Mouse (Mus musculus): ENCODE data around the gene Gm49368. TPM values are rescaled to one million over a fixed set of nuclear protein-coding genes. Genes with fewer than 3 reads are reported as not detected.
"Not testable (repeated sequence)": the region's sequence is repeated elsewhere in the genome, so short reads cannot be mapped to it uniquely, and the experiment has no call there.

Gene Gm49368
- polyA plus RNA-seq, 1 experiment: not detected

GRCm38 (mm10) chr7:128024364-128024763 is 38.1 kb upstream of the Gm49368 start:
- no peak for DNase-seq
- TF ChIP-seq CTCF (conservative IDR thresholded peaks at IDR 0.05; ENCODE audit: insufficient read depth, insufficient read length, low read depth, low read length) (no peak), POLR2A (IDR thresholded peaks at IDR 0.05; ENCODE audit: low read depth, low read length) (no peak)
- Histone ChIP-seq H3K27me3 (replicated peaks; ENCODE audit: control insufficient read depth, insufficient read depth, low read length) (no peaks in the 10 kb centered on the region), H3K4me1 (ENCODE audit: control insufficient read depth, insufficient read depth, low read length) (no peaks in the 10 kb centered on the region), H3K27ac (ENCODE audit: insufficient read depth, low read depth, low read length) (no peak overlapping the region), H3K4me3 (ENCODE audit: insufficient read depth, low read depth, low read length) (no peak overlapping the region), H3K36me3 (ENCODE audit: control insufficient read depth, insufficient read depth, low read length) (no peaks in the 10 kb centered on the region)
- WGBS: 89% methylated on average over 9 of the region's 9 CpGs

GRCm38 (mm10) chr7:128024932-128025331 is 37.6 kb upstream of the Gm49368 start:
- no peaks in the 10 kb centered on the region for H3K4me1 ChIP-seq (ENCODE audit: control insufficient read depth, insufficient read depth, low read length)
- H3K27me3 ChIP-seq (replicated peaks; ENCODE audit: control insufficient read depth, insufficient read depth, low read length): no peaks in the 10 kb centered on the region
- TF ChIP-seq CTCF (conservative IDR thresholded peaks at IDR 0.05; ENCODE audit: insufficient read depth, insufficient read length, low read depth, low read length) (no peak), POLR2A (IDR thresholded peaks at IDR 0.05; ENCODE audit: low read depth, low read length) (no peak)
- WGBS: 72% methylated on average over 4 of the region's 4 CpGs
- H3K4me3 ChIP-seq (ENCODE audit: insufficient read depth, low read depth, low read length): no peak overlapping the region
- no peak for DNase-seq
- no peak overlapping the region for H3K27ac ChIP-seq (ENCODE audit: insufficient read depth, low read depth, low read length)
- H3K36me3 ChIP-seq (ENCODE audit: control insufficient read depth, insufficient read depth, low read length): no peaks in the 10 kb centered on the region

- no peak overlapping the region for H3K4me3 ChIP-seq (ENCODE audit: insufficient read depth, low read depth, low read length)
- no peak for DNase-seq
- no peaks in the 10 kb centered on the region for H3K36me3 ChIP-seq (ENCODE audit: control insufficient read depth, insufficient read depth, low read length)
- 81% methylated on average over 4 of the region's 4 CpGs for WGBS
- H3K27ac ChIP-seq (ENCODE audit: insufficient read depth, low read depth, low read length): no peak overlapping the region
- H3K27me3 ChIP-seq (replicated peaks; ENCODE audit: control insufficient read depth, insufficient read depth, low read length): no peaks in the 10 kb centered on the region
- TF ChIP-seq CTCF (conservative IDR thresholded peaks at IDR 0.05; ENCODE audit: insufficient read depth, insufficient read length, low read depth, low read length): no peak
- TF ChIP-seq POLR2A (IDR thresholded peaks at IDR 0.05; ENCODE audit: low read depth, low read length): no peak
- H3K4me1 ChIP-seq (ENCODE audit: control insufficient read depth, insufficient read depth, low read length): no peaks in the 10 kb centered on the region
These were observed 37.1 kb upstream of the Gm49368 start for GRCm38 (mm10) chr7:128025381-128025780.

- no peak for TF ChIP-seq CTCF (conservative IDR thresholded peaks at IDR 0.05; ENCODE audit: insufficient read depth, insufficient read length, low read depth, low read length)
- no peak for TF ChIP-seq POLR2A (IDR thresholded peaks at IDR 0.05; ENCODE audit: low read depth, low read length)
- H3K4me1 ChIP-seq (ENCODE audit: control insufficient read depth, insufficient read depth, low read length): no peaks in the 10 kb centered on the region
- DNase-seq: peak; percentile 33
- no peaks in the 10 kb centered on the region for H3K36me3 ChIP-seq (ENCODE audit: control insufficient read depth, insufficient read depth, low read length)
- WGBS: 52% methylated on average over 9 of the region's 9 CpGs
- H3K4me3 ChIP-seq (ENCODE audit: insufficient read depth, low read depth, low read length): no peak overlapping the region
- no peaks in the 10 kb centered on the region for H3K27me3 ChIP-seq (replicated peaks; ENCODE audit: control insufficient read depth, insufficient read depth, low read length)
- H3K27ac ChIP-seq (ENCODE audit: insufficient read depth, low read depth, low read length): no peak overlapping the region
These were observed 31.0 kb upstream of the Gm49368 start for GRCm38 (mm10) chr7:128031403-128031976.

GRCm38 (mm10) chr7:128032290-128032988 is 30.0 kb upstream of the Gm49368 start:
- no peak for TF ChIP-seq CTCF (conservative IDR thresholded peaks at IDR 0.05; ENCODE audit: insufficient read depth, insufficient read length, low read depth, low read length)
- no peak for TF ChIP-seq POLR2A (IDR thresholded peaks at IDR 0.05; ENCODE audit: low read depth, low read length)
- DNase-seq: peak; percentile 51
- no peaks in the 10 kb centered on the region for H3K27me3 ChIP-seq (replicated peaks; ENCODE audit: control insufficient read depth, insufficient read depth, low read length)
- 87% methylated on average over 5 of the region's 5 CpGs for WGBS
- H3K27ac ChIP-seq (ENCODE audit: insufficient read depth, low read depth, low read length): no peak overlapping the region
- H3K36me3 ChIP-seq (ENCODE audit: control insufficient read depth, insufficient read depth, low read length): no peaks in the 10 kb centered on the region
- no peaks in the 10 kb centered on the region for H3K4me1 ChIP-seq (ENCODE audit: control insufficient read depth, insufficient read depth, low read length)
- no peak overlapping the region for H3K4me3 ChIP-seq (ENCODE audit: insufficient read depth, low read depth, low read length)

DNA sequence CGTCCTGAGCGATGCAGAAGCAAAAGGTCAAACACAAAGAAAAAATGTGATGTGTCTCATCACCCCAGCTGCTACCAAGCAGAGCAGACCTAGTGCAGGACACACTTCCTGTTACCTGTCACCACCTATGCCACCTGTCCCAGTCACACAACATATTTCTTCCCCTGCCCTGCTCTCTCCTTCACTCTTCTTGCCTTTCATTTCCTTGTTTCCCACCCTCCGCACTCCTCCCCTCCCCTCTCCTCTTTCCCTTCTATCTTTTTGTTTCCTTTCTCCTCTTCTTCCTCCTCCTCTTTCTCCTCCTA is 29.5 kb upstream of the Gm49368 start:
- Histone ChIP-seq H3K4me3 (ENCODE audit: insufficient read depth, low read depth, low read length) (no peak overlapping the region), H3K27me3 (replicated peaks; ENCODE audit: control insufficient read depth, insufficient read depth, low read length) (no peaks in the 10 kb centered on the region), H3K36me3 (ENCODE audit: control insufficient read depth, insufficient read depth, low read length) (no peaks in the 10 kb centered on the region), H3K27ac (ENCODE audit: insufficient read depth, low read depth, low read length) (no peak overlapping the region), H3K4me1 (ENCODE audit: control insufficient read depth, insufficient read depth, low read length) (no peaks in the 10 kb centered on the region)
- DNase-seq: no peak
- 91% methylated on average over 3 of the region's 3 CpGs for WGBS
- TF ChIP-seq POLR2A (IDR thresholded peaks at IDR 0.05; ENCODE audit: low read depth, low read length) (no peak), CTCF (conservative IDR thresholded peaks at IDR 0.05; ENCODE audit: insufficient read depth, insufficient read length, low read depth, low read length) (no peak)

DNA sequence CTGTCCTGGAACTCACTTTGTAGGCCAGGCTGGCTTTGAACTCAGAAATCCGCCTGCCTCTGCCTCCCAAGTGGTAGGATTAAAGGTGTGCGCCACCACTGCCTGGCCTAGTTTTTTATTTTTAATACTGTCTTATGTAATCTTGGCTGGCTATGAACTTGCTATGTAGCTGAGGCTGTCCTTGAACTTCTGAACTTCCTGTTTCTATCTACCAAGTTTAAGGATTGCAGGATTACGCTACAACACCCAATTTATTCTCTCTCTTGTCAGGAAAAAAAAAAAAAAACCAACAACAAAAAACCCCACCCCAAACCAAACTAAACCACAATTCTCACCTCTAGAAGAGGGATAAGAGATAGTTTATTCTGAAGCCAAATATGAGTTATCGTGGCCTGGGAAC is 28.9 kb upstream of the Gm49368 start:
- Histone ChIP-seq H3K4me3 (ENCODE audit: insufficient read depth, low read depth, low read length) (no peak overlapping the region), H3K36me3 (ENCODE audit: control insufficient read depth, insufficient read depth, low read length) (no peaks in the 10 kb centered on the region), H3K27ac (ENCODE audit: insufficient read depth, low read depth, low read length) (no peak overlapping the region), H3K4me1 (ENCODE audit: control insufficient read depth, insufficient read depth, low read length) (no peaks in the 10 kb centered on the region), H3K27me3 (replicated peaks; ENCODE audit: control insufficient read depth, insufficient read depth, low read length) (no peaks in the 10 kb centered on the region)
- no peak for DNase-seq
- TF ChIP-seq POLR2A (IDR thresholded peaks at IDR 0.05; ENCODE audit: low read depth, low read length) (no peak), CTCF (conservative IDR thresholded peaks at IDR 0.05; ENCODE audit: insufficient read depth, insufficient read length, low read depth, low read length) (no peak)
- WGBS: 95% methylated on average over 4 of the region's 4 CpGs

DNA sequence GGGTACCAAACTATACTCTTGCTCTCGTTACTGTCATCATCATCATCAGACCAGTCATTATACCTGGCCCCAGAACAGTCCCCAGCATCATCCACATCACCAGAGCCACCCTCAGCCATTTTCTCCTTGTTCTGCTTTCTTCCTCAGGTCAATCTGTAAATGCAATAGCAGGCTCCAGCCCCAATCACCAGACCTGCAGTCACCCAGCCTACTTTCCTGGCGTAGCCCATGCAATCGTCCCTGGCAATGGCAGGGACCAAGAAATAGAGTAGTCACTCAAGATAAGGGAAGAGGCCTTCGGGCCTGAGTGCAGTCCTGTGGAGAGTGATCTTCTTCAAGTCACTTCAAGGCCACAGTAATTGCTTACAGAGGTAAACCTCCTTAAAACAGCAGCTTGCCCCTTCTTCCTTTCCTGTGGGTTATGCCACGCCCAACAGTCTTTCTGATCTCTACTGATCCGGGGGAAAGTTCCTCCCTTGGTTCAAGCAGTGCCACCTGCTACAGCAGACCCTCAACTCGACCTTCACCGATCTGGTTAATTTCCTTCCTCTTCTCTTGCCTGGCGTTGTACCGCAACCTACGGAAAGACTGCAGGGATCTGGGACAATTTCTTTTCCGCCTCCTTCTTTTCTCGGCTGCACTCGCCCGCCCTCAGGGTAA is 20.2 kb upstream of the Gm49368 start:
- H3K27ac ChIP-seq (ENCODE audit: insufficient read depth, low read depth, low read length); H3K4me3 ChIP-seq (ENCODE audit: insufficient read depth, low read depth, low read length); H3K27me3 ChIP-seq (replicated peaks; ENCODE audit: control insufficient read depth, insufficient read depth, low read length); H3K4me1 ChIP-seq (ENCODE audit: control insufficient read depth, insufficient read depth, low read length); H3K36me3 ChIP-seq (ENCODE audit: control insufficient read depth, insufficient read depth, low read length); DNase-seq: not testable (repeated sequence)
- 73% methylated on average over 15 of the region's 15 CpGs for WGBS

All from kidney, adult 2 months (tissue).